14 mouse cellular contexts compared by ENCODE assay signal in genomic region chr19:47882882-47883254, GRCm38 (mm10). TPM values are rescaled to one million over a fixed set of nuclear protein-coding genes. Genes with fewer than 3 reads are reported as not detected.
DNase-seq lines count a peak whose midpoint lies in the region; ATAC-seq and TF ChIP-seq lines count a peak whose summit lies in the region.
"Had no signal": no experiment of that assay in that cellular context is flagged by ENCODE, and none has a peak within 500 bp of the region (broad histone marks: within the 10 kb centered on the region; RNA-seq: fewer than 3 reads in every experiment).

No protein-coding gene starts in this region.

- H3K4me3 ChIP-seq in intestine, embryonic 15.5 days (replicated peaks), result no peak overlapping the region
- no peak overlapping the region for H3K4me3 ChIP-seq in intestine, postnatal 0 days (ENCODE audit: low read depth, low read length)
- no peak overlapping the region for H3K4me3 ChIP-seq in embryonic facial prominence, embryonic 15.5 days (replicated peaks)
- H3K4me3 ChIP-seq in hindbrain, embryonic 13.5 days, result no peak overlapping the region
- no peak overlapping the region for H3K4me3 ChIP-seq in midbrain, embryonic 14.5 days (replicated peaks; ENCODE audit: low read depth, low read length)

- H3K36me3 ChIP-seq in intestine, embryonic 15.5 days, result no peaks in the 10 kb centered on the region
- H3K36me3 ChIP-seq in intestine, postnatal 0 days (ENCODE audit: control insufficient read depth, insufficient read depth), result no peaks in the 10 kb centered on the region
- H3K36me3 ChIP-seq in embryonic facial prominence, embryonic 15.5 days, result no peaks in the 10 kb centered on the region
- H3K36me3 ChIP-seq in hindbrain, embryonic 13.5 days, result no peaks in the 10 kb centered on the region
- H3K36me3 ChIP-seq in midbrain, embryonic 14.5 days (ENCODE audit: control insufficient read depth, insufficient read depth, low read length), result no peaks in the 10 kb centered on the region

- H3K4me1 ChIP-seq in intestine, embryonic 15.5 days (replicated peaks), result 0 out of 2 replicates have a peak, but pooled peaks cover 2% of the 10 kb centered on the region
- no peaks in the 10 kb centered on the region for H3K4me1 ChIP-seq in intestine, postnatal 0 days (replicated peaks; ENCODE audit: control insufficient read depth, insufficient read depth, low read length)
- 0 out of 2 replicates have a peak, but pooled peaks cover 6% of the 10 kb centered on the region for H3K4me1 ChIP-seq in embryonic facial prominence, embryonic 15.5 days
- peaks cover 21% of the 10 kb centered on the region for H3K4me1 ChIP-seq in hindbrain, embryonic 13.5 days (replicated peaks)
- H3K4me1 ChIP-seq in midbrain, embryonic 14.5 days (ENCODE audit: control insufficient read depth, insufficient read depth, low read length), result no peaks in the 10 kb centered on the region

- H3K27me3 ChIP-seq in intestine, embryonic 15.5 days (replicated peaks), result no peaks in the 10 kb centered on the region
- H3K27me3 ChIP-seq in intestine, postnatal 0 days (replicated peaks; ENCODE audit: control insufficient read depth, insufficient read depth, low read length), result no peaks in the 10 kb centered on the region
- no peaks in the 10 kb centered on the region; the same call in 1 of the 2 replicates for H3K27me3 ChIP-seq in embryonic facial prominence, embryonic 15.5 days
- no peaks in the 10 kb centered on the region for H3K27me3 ChIP-seq in hindbrain, embryonic 13.5 days
- H3K27me3 ChIP-seq in midbrain, embryonic 14.5 days (ENCODE audit: control insufficient read depth, insufficient read depth, low read length), result no peaks in the 10 kb centered on the region

- no peak for TF ChIP-seq CTCF in intestine, postnatal 0 days (IDR thresholded peaks at IDR 0.05; ENCODE audit: low read depth)

- H3K4me2 ChIP-seq in intestine, embryonic 15.5 days (replicated peaks), result no peak overlapping the region
- no peak overlapping the region for H3K4me2 ChIP-seq in intestine, postnatal 0 days (replicated peaks; ENCODE audit: low read depth)
- no peak overlapping the region for H3K4me2 ChIP-seq in embryonic facial prominence, embryonic 15.5 days (replicated peaks)
- no peak overlapping the region for H3K4me2 ChIP-seq in hindbrain, embryonic 13.5 days
- no peak overlapping the region for H3K4me2 ChIP-seq in midbrain, embryonic 14.5 days (ENCODE audit: low read length)

- ATAC-seq in intestine, embryonic 15.5 days, result peak; percentile 50
- no peak for ATAC-seq in intestine, postnatal 0 days
- 0 out of 2 replicates have a peak, but pooled peaks have one; percentile 21 for ATAC-seq in embryonic facial prominence, embryonic 15.5 days (ENCODE audit: insufficient number of reproducible peaks, low FRiP score, low TSS enrichment, low read depth)
- ATAC-seq in hindbrain, embryonic 13.5 days (ENCODE audit: low FRiP score), result peak; percentile 48
- ATAC-seq in midbrain, embryonic 14.5 days (ENCODE audit: low FRiP score, low TSS enrichment), result peak; percentile 39; the same call in 1 of the 2 replicates
- no peak for ATAC-seq in erythroid progenitor cell, adult 5-6 weeks (replicated peaks; ENCODE audit: low FRiP score, poor library complexity, severe bottlenecking)

- no peak overlapping the region for H3K27ac ChIP-seq in intestine, embryonic 15.5 days
- H3K27ac ChIP-seq in intestine, postnatal 0 days (ENCODE audit: low read depth, low read length), result no peak overlapping the region
- no peak overlapping the region for H3K27ac ChIP-seq in embryonic facial prominence, embryonic 15.5 days (replicated peaks)
- H3K27ac ChIP-seq in hindbrain, embryonic 13.5 days, result no peak overlapping the region
- no peak overlapping the region for H3K27ac ChIP-seq in midbrain, embryonic 14.5 days (replicated peaks; ENCODE audit: low read depth, low read length)
- H3K27ac ChIP-seq: macrophage had no signal

- H3K9me3 ChIP-seq in intestine, embryonic 15.5 days, result no peaks in the 10 kb centered on the region
- H3K9me3 ChIP-seq in intestine, postnatal 0 days (ENCODE audit: control insufficient read depth), result no peaks in the 10 kb centered on the region
- no peaks in the 10 kb centered on the region for H3K9me3 ChIP-seq in embryonic facial prominence, embryonic 15.5 days (replicated peaks)
- no peaks in the 10 kb centered on the region for H3K9me3 ChIP-seq in hindbrain, embryonic 13.5 days
- H3K9me3 ChIP-seq in midbrain, embryonic 14.5 days (ENCODE audit: control insufficient read depth, low read length), result no peaks in the 10 kb centered on the region

- 49% methylated on average over 9 of the region's 9 CpGs for WGBS in intestine, embryonic 15.5 days
- WGBS in intestine, postnatal 0 days, result 59% methylated on average over 9 of the region's 9 CpGs
- 42% methylated on average over 9 of the region's 9 CpGs for WGBS in embryonic facial prominence, embryonic 15.5 days
- 66% methylated on average over 9 of the region's 9 CpGs for WGBS in hindbrain, embryonic 13.5 days
- WGBS in midbrain, embryonic 14.5 days, result 64% methylated on average over 9 of the region's 9 CpGs

- H3K9ac ChIP-seq in intestine, embryonic 15.5 days, result no peak overlapping the region
- no peak overlapping the region for H3K9ac ChIP-seq in intestine, postnatal 0 days (ENCODE audit: low read depth, low read length)
- no peak overlapping the region for H3K9ac ChIP-seq in embryonic facial prominence, embryonic 15.5 days
- H3K9ac ChIP-seq in hindbrain, embryonic 13.5 days, result 0 out of 2 replicates have a peak overlapping the region, but pooled peaks have one; percentile 13
- H3K9ac ChIP-seq in midbrain, embryonic 14.5 days (replicated peaks; ENCODE audit: low read length), result no peak overlapping the region

- no peak for DNase-seq in midbrain, embryonic 14.5 days
- no peak for DNase-seq in urinary bladder, adult 2 months (ENCODE audit: low spot score)
- DNase-seq in ovary, postnatal 36 days (ENCODE audit: low spot score), result no peak

RNA-seq across cellular contexts. Expression of gene Gsto2, which starts 17.5 kb away (rescaled TPM):
- 0.68 and 0.97 TPM in 2 replicates for polyA plus RNA-seq in intestine, embryonic 15.5 days (2015; fragmentation: Nextera tagmentation; extraction: Ambion mirVana)
- polyA plus RNA-seq in intestine, postnatal 0 days (2015; fragmentation: Nextera tagmentation; extraction: Ambion mirVana), result 0.95 and 0.98 TPM in 2 replicates
- polyA plus RNA-seq in embryonic facial prominence, embryonic 15.5 days (2015; fragmentation: Nextera tagmentation; extraction: Ambion mirVana), result 1.5 and 1.7 TPM in 2 replicates
- polyA plus RNA-seq in hindbrain, embryonic 13.5 days (2015; fragmentation: Nextera tagmentation; extraction: Ambion mirVana), result 1.1 and 1.8 TPM in 2 replicates
- polyA plus RNA-seq in midbrain, embryonic 14.5 days (2014; fragmentation: Nextera tagmentation; extraction: Ambion mirVana), result 1.0 and 1.2 TPM in 2 replicates
- 4.9 and 7.3 TPM in 2 replicates for polyA plus RNA-seq in urinary bladder, adult 2 months (2012; rRNA removed)
- total RNA-seq in erythroid progenitor cell, adult 5-6 weeks (2015; ENCODE audit: low replicate concordance), result not detected in 2 replicates
- not detected in 2 replicates for total RNA-seq in erythroid progenitor cell, adult 5-6 weeks (2017; ENCODE audit: low replicate concordance)
- total RNA-seq: granulocyte monocyte progenitor cell, adult 5-6 weeks; hematopoietic stem cell, adult 5-6 weeks had no signal

RNA-seq across cellular contexts. Expression of gene Gsto1, which starts 28.1 kb away (rescaled TPM):
- 468 and 476 TPM in 2 replicates for polyA plus RNA-seq in intestine, embryonic 15.5 days (2015; fragmentation: Nextera tagmentation; extraction: Ambion mirVana)
- polyA plus RNA-seq in intestine, postnatal 0 days (2015; fragmentation: Nextera tagmentation; extraction: Ambion mirVana), result 742 and 817 TPM in 2 replicates
- 228 and 237 TPM in 2 replicates for polyA plus RNA-seq in embryonic facial prominence, embryonic 15.5 days (2015; fragmentation: Nextera tagmentation; extraction: Ambion mirVana)
- polyA plus RNA-seq in hindbrain, embryonic 13.5 days (2015; fragmentation: Nextera tagmentation; extraction: Ambion mirVana), result 117 and 118 TPM in 2 replicates
- 115 and 150 TPM in 2 replicates for polyA plus RNA-seq in midbrain, embryonic 14.5 days (2014; fragmentation: Nextera tagmentation; extraction: Ambion mirVana)
- polyA plus RNA-seq in urinary bladder, adult 2 months (2012; rRNA removed), result 478 and 508 TPM in 2 replicates
- total RNA-seq in erythroid progenitor cell, adult 5-6 weeks (2015; ENCODE audit: low replicate concordance), result 44.0 and 62.5 TPM in 2 replicates
- 11.0 and 26.1 TPM in 2 replicates for total RNA-seq in erythroid progenitor cell, adult 5-6 weeks (2017; ENCODE audit: low replicate concordance)

RNA-seq across cellular contexts. Expression of gene Cfap43, which starts 36.2 kb away (rescaled TPM):
- polyA plus RNA-seq in intestine, embryonic 15.5 days (2015; fragmentation: Nextera tagmentation; extraction: Ambion mirVana), result 0.11 and 0.28 TPM in 2 replicates
- 0.16 and 0.22 TPM in 2 replicates for polyA plus RNA-seq in intestine, postnatal 0 days (2015; fragmentation: Nextera tagmentation; extraction: Ambion mirVana)
- 2.0 and 3.6 TPM in 2 replicates for polyA plus RNA-seq in embryonic facial prominence, embryonic 15.5 days (2015; fragmentation: Nextera tagmentation; extraction: Ambion mirVana)
- 1.6 and 2.2 TPM in 2 replicates for polyA plus RNA-seq in hindbrain, embryonic 13.5 days (2015; fragmentation: Nextera tagmentation; extraction: Ambion mirVana)
- 0.47 and 0.77 TPM in 2 replicates for polyA plus RNA-seq in midbrain, embryonic 14.5 days (2014; fragmentation: Nextera tagmentation; extraction: Ambion mirVana)
- polyA plus RNA-seq in urinary bladder, adult 2 months (2012; rRNA removed), result 0.21 and 0.66 TPM in 2 replicates
- total RNA-seq in erythroid progenitor cell, adult 5-6 weeks (2015; ENCODE audit: low replicate concordance), result not detected in 2 replicates
- total RNA-seq in erythroid progenitor cell, adult 5-6 weeks (2017; ENCODE audit: low replicate concordance), result not detected in 2 replicates
- total RNA-seq: liver, adult 2 months had no signal
- polyA plus RNA-seq: large intestine, adult 2 months; liver, adult 2 months had no signal

RNA-seq across cellular contexts. Expression of gene Itprip, which starts 36.2 kb away (rescaled TPM):
- 9.8 and 10.7 TPM in 2 replicates for polyA plus RNA-seq in intestine, embryonic 15.5 days (2015; fragmentation: Nextera tagmentation; extraction: Ambion mirVana)
- 2.6 and 2.7 TPM in 2 replicates for polyA plus RNA-seq in intestine, postnatal 0 days (2015; fragmentation: Nextera tagmentation; extraction: Ambion mirVana)
- 19.3 and 20.6 TPM in 2 replicates for polyA plus RNA-seq in embryonic facial prominence, embryonic 15.5 days (2015; fragmentation: Nextera tagmentation; extraction: Ambion mirVana)
- 6.9 and 7.8 TPM in 2 replicates for polyA plus RNA-seq in hindbrain, embryonic 13.5 days (2015; fragmentation: Nextera tagmentation; extraction: Ambion mirVana)
- 3.4 and 5.2 TPM in 2 replicates for polyA plus RNA-seq in midbrain, embryonic 14.5 days (2014; fragmentation: Nextera tagmentation; extraction: Ambion mirVana)
- 6.3 and 7.8 TPM in 2 replicates for polyA plus RNA-seq in urinary bladder, adult 2 months (2012; rRNA removed)
- 5.8 and 11.7 TPM in 2 replicates for total RNA-seq in erythroid progenitor cell, adult 5-6 weeks (2015; ENCODE audit: low replicate concordance)
- 1.6 and 2.3 TPM in 2 replicates for total RNA-seq in erythroid progenitor cell, adult 5-6 weeks (2017; ENCODE audit: low replicate concordance)

RNA-seq across cellular contexts. Expression of gene Cfap58, which starts 54.6 kb away (rescaled TPM):
- not detected in 2 replicates for polyA plus RNA-seq in intestine, embryonic 15.5 days (2015; fragmentation: Nextera tagmentation; extraction: Ambion mirVana)
- not detected in 2 replicates for polyA plus RNA-seq in intestine, postnatal 0 days (2015; fragmentation: Nextera tagmentation; extraction: Ambion mirVana)
- polyA plus RNA-seq in embryonic facial prominence, embryonic 15.5 days (2015; fragmentation: Nextera tagmentation; extraction: Ambion mirVana), result 1.1 and 1.2 TPM in 2 replicates
- 0.78 and 1.3 TPM in 2 replicates for polyA plus RNA-seq in hindbrain, embryonic 13.5 days (2015; fragmentation: Nextera tagmentation; extraction: Ambion mirVana)
- polyA plus RNA-seq in midbrain, embryonic 14.5 days (2014; fragmentation: Nextera tagmentation; extraction: Ambion mirVana), result 0.47 and 0.89 TPM in 2 replicates
- polyA plus RNA-seq in urinary bladder, adult 2 months (2012; rRNA removed), result not detected in 2 replicates
- not detected in 2 replicates for total RNA-seq in erythroid progenitor cell, adult 5-6 weeks (2015; ENCODE audit: low replicate concordance)
- not detected in 2 replicates for total RNA-seq in erythroid progenitor cell, adult 5-6 weeks (2017; ENCODE audit: low replicate concordance)
- total RNA-seq: ES-E14; granulocyte monocyte progenitor cell, adult 5-6 weeks; hematopoietic stem cell, adult 5-6 weeks; liver, adult 2 months had no signal
- polyA plus RNA-seq: large intestine, adult 2 months; liver, adult 2 months; macrophage had no signal

Comparison
In these comparisons a context has a peak if more than half of its experiments do, and no peak if none do; other contexts are left out.
1. ATAC-seq: peak in intestine, embryonic 15.5 days (single experiment), embryonic facial prominence, embryonic 15.5 days (single experiment), hindbrain, embryonic 13.5 days (single experiment) and midbrain, embryonic 14.5 days (single experiment); none in intestine, postnatal 0 days (single experiment) and erythroid progenitor cell, adult 5-6 weeks (single experiment).